Mouse (Mus musculus) liver, embryonic 13.5 days (tissue): ENCODE results near the gene St7. TPM values are rescaled to one million over a fixed set of nuclear protein-coding genes. Genes with fewer than 3 reads are reported as not detected.
A peak's percentile ranks its signal among the peaks of the same experiment; 100 is the strongest.

Experiments used
- ATAC-seq: fragments of 200-750 bp; cut with Nextera tagmentation; 2 replicates; pipeline ENCODE4 v1.8.0; 2017; ENCODE audit warnings: low read depth, mild to moderate bottlenecking, moderate number of reproducible peaks, moderate library complexity
- DNase-seq: peaks from one replicate; pipeline ENCODE4 v3.0.0; 2022
- H3K27ac ChIP-seq: fragments of 300-500 bp; sonication (generic); 2 replicates; pipeline ENCODE4 v1.5.1; 2015; ENCODE audit warnings: moderate library complexity, mild to moderate bottlenecking, inconsistent platforms
- H3K27me3 ChIP-seq: fragments of 300-500 bp; sonication (generic); 2 replicates; pipeline ENCODE4 v1.6.1; 2015; ENCODE audit warnings: mild to moderate bottlenecking, inconsistent platforms
- H3K36me3 ChIP-seq: fragments of 300-500 bp; sonication (generic); 2 replicates; pipeline ENCODE4 v1.6.1; 2015; ENCODE audit warnings: mild to moderate bottlenecking, inconsistent platforms
- H3K4me1 ChIP-seq: fragments of 300-500 bp; sonication (generic); replicated peaks from 2 replicates; pipeline ENCODE4 v1.6.1; 2015; ENCODE audit warnings: inconsistent platforms
- H3K4me2 ChIP-seq: fragments of 300-500 bp; sonication (generic); 2 replicates; pipeline ENCODE4 v1.6.1; 2015; ENCODE audit warnings: inconsistent platforms, mild to moderate bottlenecking, moderate library complexity
- H3K4me3 ChIP-seq: fragments of 300-500 bp; sonication (generic); replicated peaks from 2 replicates; pipeline ENCODE4 v1.5.1; 2015; ENCODE audit warnings: mild to moderate bottlenecking, inconsistent platforms
- H3K9ac ChIP-seq: fragments of 300-500 bp; sonication (generic); 2 replicates; pipeline ENCODE4 v1.6.1; 2015; ENCODE audit warnings: mild to moderate bottlenecking, inconsistent platforms
- H3K9me3 ChIP-seq: fragments of 300-500 bp; sonication (generic); replicated peaks from 2 replicates; pipeline ENCODE4 v1.6.1; 2016; ENCODE audit warnings: inconsistent platforms
- WGBS: fragments of 180-500 bp; shearing (Covaris S2); methylation state at CpG from one replicate; pipeline ENCODE4 v1.1.7; 2015; ENCODE audit not compliant: insufficient replicate concordance; 5-methylcytosine and 5-hydroxymethylcytosine counted together
- polyA plus RNA-seq: library from polyadenylated mRNA; unstranded; fragments of >200 nt; fragmentation: Nextera tagmentation; extraction: Ambion mirVana; gene quantifications from 2 replicates; pipeline ENCODE4 v1.2.1, GENCODE M21; 2015

Gene St7
- polyA plus RNA-seq, 1 experiment from 2014 or later, result 11.8 TPM

DNA sequence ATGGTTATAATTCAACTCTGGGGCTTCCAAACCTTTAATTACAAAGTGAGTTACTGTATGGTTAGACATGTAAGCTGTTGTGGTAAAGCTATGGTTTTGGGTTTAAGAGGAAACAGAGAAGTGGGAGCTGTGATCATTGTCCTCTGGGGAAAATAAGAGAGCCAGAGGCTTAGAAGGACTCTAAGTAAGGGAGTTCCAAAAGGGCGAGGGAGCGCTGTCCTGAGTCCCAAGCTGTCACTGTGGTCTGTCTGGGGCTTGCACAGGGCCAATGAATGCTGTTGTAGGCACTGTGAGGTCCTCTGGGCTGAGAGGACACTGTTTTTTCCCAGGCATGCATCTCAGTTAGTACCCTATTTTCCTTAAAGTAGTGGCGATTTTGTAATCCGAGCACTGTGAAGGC is 49.5 kb downstream of the St7 start:
- 77% methylated on average over 4 of the region's 4 CpGs for WGBS
- H3K4me2 ChIP-seq, result peak overlapping the region; percentile 47
- ATAC-seq (no peak), DNase-seq (no peak)
- H3K27ac ChIP-seq, result peak overlapping the region; percentile 94
- H3K9me3 ChIP-seq, result no peaks in the 10 kb centered on the region
- H3K36me3 ChIP-seq, result no peaks in the 10 kb centered on the region
- peaks cover 58% of the 10 kb centered on the region for H3K4me1 ChIP-seq
- H3K9ac ChIP-seq, result peak overlapping the region; percentile 61
- H3K4me3 ChIP-seq, result no peak overlapping the region
- no peaks in the 10 kb centered on the region for H3K27me3 ChIP-seq

DNA sequence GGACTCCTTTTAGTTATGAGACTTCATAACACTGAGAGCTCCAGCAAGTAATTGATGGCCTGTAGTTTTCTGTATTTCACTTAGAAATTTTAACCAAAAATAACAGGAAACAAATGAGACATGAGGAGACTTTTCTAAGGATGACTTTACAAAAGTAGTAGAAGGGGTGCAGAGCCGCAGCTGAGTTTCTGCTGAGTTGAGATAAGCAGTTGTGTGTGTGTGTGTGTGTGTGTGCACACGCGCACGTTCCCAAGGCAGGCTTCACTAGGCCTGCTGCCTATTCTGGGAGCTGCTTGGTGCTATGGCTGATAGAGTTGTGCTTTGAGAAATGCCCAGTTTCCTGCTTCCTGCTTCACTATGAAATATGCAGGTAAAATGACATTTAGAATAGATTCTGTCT is 50.6 kb downstream of the St7 start:
- DNase-seq, result peak; percentile 78
- Histone ChIP-seq H3K9me3 (no peaks in the 10 kb centered on the region), H3K4me2 (peak overlapping the region; percentile 50), H3K27ac (peak overlapping the region; percentile 94), H3K4me3 (no peak overlapping the region), H3K36me3 (no peaks in the 10 kb centered on the region), H3K4me1 (peaks cover 57% of the 10 kb centered on the region), H3K27me3 (no peaks in the 10 kb centered on the region), H3K9ac (peak overlapping the region; percentile 52; the same call in 1 of the 2 replicates)
- ATAC-seq, result peak; percentile 99
- WGBS, result 18% methylated on average over 4 of the region's 4 CpGs

DNA sequence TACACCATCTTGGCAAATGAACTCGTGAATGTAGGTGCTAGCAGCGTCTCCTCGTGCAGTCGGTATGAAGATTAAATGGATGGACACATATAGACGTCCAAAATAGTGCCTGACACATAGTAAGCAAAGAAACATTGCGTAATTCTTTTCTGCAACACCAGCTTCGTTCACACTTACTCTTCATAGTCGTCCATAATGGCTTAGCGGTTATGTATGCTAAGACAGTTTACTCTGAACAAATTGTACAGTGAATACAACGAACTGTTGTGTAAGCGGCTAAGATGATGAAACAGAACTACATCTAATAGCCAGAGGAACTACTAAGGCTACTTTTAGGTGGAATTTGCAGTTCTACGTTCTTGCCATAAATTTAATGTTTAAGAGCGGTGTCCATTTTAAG is 55.0 kb downstream of the St7 start:
- H3K9ac ChIP-seq, result no peak overlapping the region
- no peak overlapping the region for H3K4me2 ChIP-seq
- DNase-seq (no peak), ATAC-seq (no peak)
- 74% methylated on average over 13 of the region's 13 CpGs for WGBS
- H3K27ac ChIP-seq, result peak overlapping the region; percentile 30; the same call in 1 of the 2 replicates
- no peaks in the 10 kb centered on the region for H3K36me3 ChIP-seq
- H3K4me3 ChIP-seq, result no peak overlapping the region
- H3K27me3 ChIP-seq, result no peaks in the 10 kb centered on the region
- H3K4me1 ChIP-seq, result peaks cover 62% of the 10 kb centered on the region
- H3K9me3 ChIP-seq, result no peaks in the 10 kb centered on the region

DNA sequence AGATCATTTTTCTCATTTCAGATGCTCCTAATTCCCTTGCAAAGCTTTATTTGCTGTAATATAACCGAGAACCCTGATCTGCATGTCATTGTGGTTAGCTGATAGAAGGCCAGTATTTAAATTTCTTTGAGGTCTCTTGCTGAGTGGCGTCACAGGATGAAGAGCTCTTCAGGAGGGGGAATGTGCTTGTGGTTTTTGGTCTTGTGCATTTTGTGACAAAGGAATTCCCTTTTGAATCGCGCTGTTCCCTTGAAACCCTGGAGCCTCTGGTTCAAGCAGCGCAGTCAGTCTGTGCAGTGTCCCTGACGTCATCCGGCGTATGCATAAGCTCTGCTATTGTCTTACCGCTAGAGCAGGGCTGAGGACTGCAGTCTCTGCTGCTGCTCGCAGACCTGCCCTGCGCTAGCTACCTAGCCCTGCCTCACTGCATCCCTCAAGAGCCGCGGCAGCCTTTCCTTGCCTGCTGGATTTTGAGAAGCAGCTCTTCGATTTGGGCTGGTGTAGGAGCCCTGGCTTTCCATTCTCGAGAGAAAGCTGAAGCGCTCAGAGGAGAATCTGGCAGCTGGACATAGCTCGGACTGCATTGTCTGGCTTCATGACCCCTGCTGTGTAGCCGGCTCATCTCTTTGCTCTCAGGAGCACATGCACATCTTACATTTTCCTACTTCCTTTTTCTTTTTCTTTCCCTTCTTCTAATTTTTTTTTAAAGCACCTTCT is 56.3 kb downstream of the St7 start:
- 3% methylated on average over 18 of the region's 18 CpGs for WGBS
- no peaks in the 10 kb centered on the region for H3K27me3 ChIP-seq
- H3K4me2 ChIP-seq, result peak overlapping the region; percentile 71
- peak overlapping the region; percentile 55 for H3K4me3 ChIP-seq
- ATAC-seq (peak; percentile 96), DNase-seq (peak; percentile 65)
- H3K36me3 ChIP-seq, result no peaks in the 10 kb centered on the region
- H3K27ac ChIP-seq, result peak overlapping the region; percentile 67
- H3K9ac ChIP-seq, result peak overlapping the region; percentile 72
- no peaks in the 10 kb centered on the region for H3K9me3 ChIP-seq
- peaks cover 53% of the 10 kb centered on the region for H3K4me1 ChIP-seq

DNA sequence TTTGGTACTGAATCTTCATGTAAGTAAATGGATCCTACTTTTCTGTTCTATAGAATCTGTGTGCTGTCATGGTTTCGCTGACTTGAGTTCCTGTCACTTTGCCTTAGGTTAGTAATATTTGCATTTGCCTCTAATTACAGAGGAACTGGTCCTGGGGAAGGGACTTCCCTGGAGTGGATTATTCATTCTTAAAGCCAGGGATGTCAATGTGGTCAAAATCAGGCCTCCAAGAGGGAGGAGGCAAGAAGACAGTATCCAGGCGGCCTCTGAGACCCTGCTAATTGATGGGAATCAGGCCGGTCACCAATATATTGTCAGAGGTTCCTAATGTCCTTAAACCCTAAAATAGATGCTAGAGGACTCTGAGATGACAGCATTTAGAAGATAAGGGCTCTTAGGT is 56.9 kb downstream of the St7 start:
- Histone ChIP-seq H3K9ac (peak overlapping the region; percentile 72), H3K9me3 (no peaks in the 10 kb centered on the region), H3K36me3 (no peaks in the 10 kb centered on the region), H3K27me3 (no peaks in the 10 kb centered on the region), H3K4me3 (peak overlapping the region; percentile 55), H3K4me1 (peaks cover 49% of the 10 kb centered on the region), H3K27ac (peak overlapping the region; percentile 67), H3K4me2 (peak overlapping the region; percentile 71)
- ATAC-seq (no peak), DNase-seq (no peak)
- WGBS, result 60% methylated on average over 3 of the region's 3 CpGs

DNA sequence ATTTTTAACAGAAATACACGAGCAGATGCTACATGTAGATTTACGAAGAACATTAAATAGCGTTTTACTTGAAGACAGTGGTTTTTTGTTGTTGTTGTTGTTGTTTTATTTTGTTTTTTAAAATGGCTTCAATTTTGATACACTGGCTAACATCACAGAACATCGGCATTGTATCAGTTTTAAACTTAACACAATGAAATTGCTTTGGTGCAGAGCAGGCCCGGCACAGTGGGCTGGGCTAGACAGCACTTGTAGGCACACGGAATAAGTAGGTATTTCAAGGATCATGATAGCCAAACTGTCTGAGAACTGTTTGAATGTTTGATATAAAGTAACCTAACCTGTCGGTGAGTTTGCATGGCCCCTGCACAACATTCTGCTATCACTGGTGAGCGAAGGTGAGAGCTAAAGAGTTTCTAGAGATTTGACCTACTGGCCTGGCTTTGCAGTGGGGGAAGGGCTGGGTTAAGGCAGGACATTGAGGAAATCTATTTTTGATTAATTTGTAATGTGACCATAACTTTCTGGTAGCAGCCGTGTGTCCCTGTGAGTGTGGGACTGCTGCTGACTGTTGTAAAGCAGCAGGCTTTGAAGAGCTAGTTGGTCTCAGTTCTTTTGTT is 57.4 kb downstream of the St7 start:
- DNase-seq, result no peak
- H3K4me2 ChIP-seq, result peak overlapping the region; percentile 13; the same call in 1 of the 2 replicates
- H3K27ac ChIP-seq, result peak overlapping the region; percentile 21; the same call in 1 of the 2 replicates

DNA sequence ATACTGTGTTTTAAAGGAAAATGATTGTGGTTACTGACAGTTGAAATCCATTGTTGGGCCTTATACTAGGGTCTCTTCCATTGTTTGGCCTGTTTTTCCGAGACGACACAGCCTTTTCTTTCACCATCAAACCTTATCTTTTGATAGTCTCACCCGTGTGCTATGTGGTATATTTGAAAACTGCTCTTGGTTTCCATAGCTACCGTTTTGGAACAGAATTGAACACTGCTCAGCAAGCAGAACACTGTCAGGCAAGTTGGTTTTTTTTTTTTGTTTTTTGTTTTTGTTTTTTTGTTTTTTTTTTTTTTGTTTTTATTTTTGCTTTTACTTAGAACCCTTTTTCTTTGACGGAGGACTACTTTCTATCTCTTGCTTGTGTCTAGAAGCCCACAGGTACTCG is 58.2 kb downstream of the St7 start:
- H3K4me3 ChIP-seq, result no peak overlapping the region
- peaks cover 47% of the 10 kb centered on the region for H3K4me1 ChIP-seq
- DNase-seq (no peak), ATAC-seq (no peak)
- H3K9ac ChIP-seq, result no peak overlapping the region
- no peaks in the 10 kb centered on the region for H3K9me3 ChIP-seq
- WGBS, result 57% methylated on average over 6 of the region's 6 CpGs
- no peak overlapping the region for H3K4me2 ChIP-seq
- no peak overlapping the region for H3K27ac ChIP-seq
- H3K36me3 ChIP-seq, result no peaks in the 10 kb centered on the region
- no peaks in the 10 kb centered on the region for H3K27me3 ChIP-seq

More for the DNA sequence above, 57.4 kb downstream of the St7 start:
- no peak for ATAC-seq
- Histone ChIP-seq H3K4me1 (peaks cover 47% of the 10 kb centered on the region), H3K27me3 (no peaks in the 10 kb centered on the region), H3K9me3 (no peaks in the 10 kb centered on the region), H3K9ac (peak overlapping the region; percentile 72; the same call in 1 of the 2 replicates), H3K36me3 (no peaks in the 10 kb centered on the region), H3K4me3 (no peak overlapping the region)
- 74% methylated on average over 9 of the region's 9 CpGs for WGBS

DNA sequence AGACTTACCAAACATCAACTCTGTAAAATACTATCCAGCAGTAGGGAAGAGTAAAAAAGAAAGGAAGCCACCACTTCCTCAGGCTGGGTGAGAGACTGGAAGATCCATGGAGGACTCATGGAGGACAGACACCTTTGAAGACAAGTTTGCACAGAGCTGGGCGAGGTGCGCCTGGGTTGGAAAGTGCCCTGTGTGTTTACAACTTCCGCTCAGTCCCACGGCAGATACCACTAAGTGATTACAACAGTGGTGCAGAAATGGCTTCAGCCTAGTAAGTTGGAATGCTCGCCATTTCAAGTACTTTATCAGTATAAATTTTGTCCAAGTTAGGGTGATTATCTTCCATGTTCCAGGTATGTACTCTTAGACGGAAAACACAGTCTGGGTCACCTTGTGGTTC is 63.2 kb downstream of the St7 start:
- Histone ChIP-seq H3K27me3 (no peaks in the 10 kb centered on the region), H3K9ac (no peak overlapping the region), H3K9me3 (no peaks in the 10 kb centered on the region), H3K4me1 (peaks cover 17% of the 10 kb centered on the region), H3K4me3 (no peak overlapping the region), H3K27ac (no peak overlapping the region), H3K4me2 (no peak overlapping the region), H3K36me3 (no peaks in the 10 kb centered on the region)
- ATAC-seq, result peak; percentile 56
- WGBS, result 44% methylated on average over 6 of the region's 6 CpGs
- no peak for DNase-seq

DNA sequence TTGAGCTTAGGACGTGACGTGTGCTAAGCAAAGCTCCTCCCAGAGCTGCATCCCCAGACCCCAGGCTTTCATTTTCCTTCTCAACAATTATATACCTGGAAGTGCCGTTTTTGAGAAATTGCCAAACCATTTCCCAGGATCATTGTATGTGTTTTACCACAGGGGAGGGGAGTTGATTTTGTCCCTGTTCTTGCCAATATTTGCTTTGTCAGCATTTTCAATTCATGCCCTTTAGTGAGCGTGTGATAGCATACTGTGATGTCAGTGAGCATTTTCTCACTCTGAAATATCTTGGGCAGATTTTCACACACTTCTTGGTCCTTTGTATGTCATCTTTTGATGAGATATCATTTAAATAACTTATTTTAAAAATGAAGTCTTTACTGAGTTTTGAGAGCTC is 65.8 kb downstream of the St7 start:
- Histone ChIP-seq H3K27ac (no peak overlapping the region), H3K4me1 (peaks cover 24% of the 10 kb centered on the region), H3K36me3 (no peaks in the 10 kb centered on the region), H3K4me2 (no peak overlapping the region), H3K9me3 (no peaks in the 10 kb centered on the region), H3K4me3 (no peak overlapping the region), H3K9ac (no peak overlapping the region), H3K27me3 (no peaks in the 10 kb centered on the region)
- ATAC-seq (no peak), DNase-seq (no peak)
- WGBS, result 83% methylated on average over 4 of the region's 4 CpGs

DNA sequence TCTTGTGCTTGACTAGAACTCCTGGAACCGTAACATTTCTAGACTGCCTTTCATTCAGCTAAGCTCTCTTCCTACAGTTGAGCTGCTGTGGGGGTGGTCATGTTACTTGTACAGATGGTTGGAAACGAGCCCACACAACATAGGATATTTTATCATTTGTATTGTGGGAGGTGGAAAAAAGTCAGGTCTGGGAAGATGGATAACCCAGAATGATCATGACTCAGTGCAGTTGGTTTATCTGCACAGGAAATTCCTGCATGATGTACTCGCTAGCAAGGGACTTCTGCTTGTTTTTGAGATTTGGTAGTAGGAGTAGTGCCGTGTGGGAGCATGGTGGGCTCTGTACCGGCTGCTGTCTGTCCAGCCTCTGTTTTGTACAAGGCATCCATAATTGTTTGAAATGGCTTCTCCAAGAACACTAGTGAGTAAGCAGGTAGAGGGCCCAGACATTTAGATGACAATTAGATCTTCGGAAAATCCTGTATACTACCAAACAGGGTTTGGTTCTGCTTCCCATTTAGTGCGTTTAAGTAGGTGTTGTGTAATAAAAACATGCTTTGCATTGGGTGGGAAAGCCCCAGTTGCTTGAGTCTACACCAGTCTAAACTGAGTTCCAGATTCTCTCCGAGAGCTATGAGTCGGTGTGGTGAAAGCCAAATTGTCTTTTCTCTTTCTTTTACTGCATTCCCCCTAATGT is 71.4 kb downstream of the St7 start:
- H3K36me3 ChIP-seq, result no peaks in the 10 kb centered on the region
- no peaks in the 10 kb centered on the region for H3K27me3 ChIP-seq
- ATAC-seq (peak; percentile 80), DNase-seq (peak; percentile 68)
- H3K4me2 ChIP-seq, result peak overlapping the region; percentile 23
- peak overlapping the region; percentile 31 for H3K27ac ChIP-seq
- no peak overlapping the region for H3K9ac ChIP-seq
- no peaks in the 10 kb centered on the region for H3K9me3 ChIP-seq
- peaks cover 54% of the 10 kb centered on the region for H3K4me1 ChIP-seq
- 33% methylated on average over 9 of the region's 9 CpGs for WGBS
- no peak overlapping the region for H3K4me3 ChIP-seq

DNA sequence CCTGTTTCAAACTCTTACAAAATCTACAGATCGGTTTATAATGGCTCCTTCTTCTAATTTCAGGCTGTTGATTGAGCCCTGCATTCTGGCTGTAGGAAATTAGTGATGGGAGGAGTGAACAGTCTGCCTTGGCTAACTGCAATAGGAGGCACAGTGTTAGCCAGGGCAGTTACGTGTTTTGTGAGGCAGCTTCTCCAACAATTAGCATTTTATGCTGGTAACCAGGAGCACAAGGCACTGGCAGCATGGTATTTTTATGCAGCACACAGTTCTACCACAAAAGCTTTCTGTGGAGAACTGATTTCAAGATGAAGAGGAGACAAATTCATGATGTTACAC is 71.9 kb downstream of the St7 start:
- ATAC-seq (no peak), DNase-seq (no peak)
- Histone ChIP-seq H3K36me3 (no peaks in the 10 kb centered on the region), H3K9ac (no peak overlapping the region), H3K4me2 (no peak overlapping the region), H3K4me3 (no peak overlapping the region), H3K4me1 (peaks cover 54% of the 10 kb centered on the region), H3K9me3 (no peaks in the 10 kb centered on the region), H3K27ac (0 out of 2 replicates have a peak overlapping the region, but pooled peaks have one; percentile 2), H3K27me3 (no peaks in the 10 kb centered on the region)
- 76% methylated on average over 2 of the region's 2 CpGs for WGBS
